Comparison of ENCODE assay signal across 8 mouse cellular contexts in genomic region chr1:93445111-93445821, GRCm38 (mm10). TPM values are rescaled to one million over a fixed set of nuclear protein-coding genes. Genes with fewer than 3 reads are reported as not detected.
DNase-seq lines count a peak whose midpoint lies in the region; ATAC-seq lines count a peak whose summit lies in the region.

No protein-coding gene starts in this region.

- WGBS in hindbrain, embryonic 12.5 days: under 1% methylated on average over 77 of the region's 84 CpGs

- no peaks in the 10 kb centered on the region for H3K9me3 ChIP-seq in hindbrain, embryonic 12.5 days (replicated peaks)

- H3K4me1 ChIP-seq in hindbrain, embryonic 12.5 days: peaks cover 17% of the 10 kb centered on the region

- peak; percentile 73 for DNase-seq in MN1 (ENCODE audit: low spot score)
- DNase-seq in cerebellum, adult 9-11 months: peak; percentile 54
- DNase-seq in frontal cortex, postnatal 10 days (ENCODE audit: low spot score in 2 of 2): peak; percentile 32 to 63
- DNase-seq in layer of hippocampus, postnatal 14 days (ENCODE audit: low spot score in 2 of 2): peak; percentile 44 to 52
- DNase-seq in lung, postnatal 14 days: peak; percentile 85
- peak; percentile 88 for DNase-seq in ovary, postnatal 36 days (ENCODE audit: low spot score)
- peak; percentile 79 for DNase-seq in thymus, postnatal 25 days

- H3K27ac ChIP-seq in hindbrain, embryonic 12.5 days: peak overlapping the region; percentile 62

- ATAC-seq in hindbrain, embryonic 12.5 days (ENCODE audit: low FRiP score): peak; percentile 90

- H3K36me3 ChIP-seq in hindbrain, embryonic 12.5 days: 0 out of 2 replicates have a peak, but pooled peaks cover 7% of the 10 kb centered on the region

- peak overlapping the region; percentile 79 for H3K9ac ChIP-seq in hindbrain, embryonic 12.5 days

- peak overlapping the region; percentile 98 for H3K4me2 ChIP-seq in hindbrain, embryonic 12.5 days (replicated peaks)

- H3K27me3 ChIP-seq in hindbrain, embryonic 12.5 days: no peaks in the 10 kb centered on the region

- peak overlapping the region; percentile 88 for H3K4me3 ChIP-seq in hindbrain, embryonic 12.5 days

RNA-seq across cellular contexts. Expression of gene Hdlbp, which starts 33.3 kb away (rescaled TPM):
- polyA plus RNA-seq in hindbrain, embryonic 12.5 days (2016; fragmentation: Nextera tagmentation; extraction: Ambion mirVana): 111 and 123 TPM in 2 replicates
- 100 to 1,000 TPM; 146 to 155 TPM for total RNA-seq in layer of hippocampus, postnatal 14 days (2021)

Comparison
In these comparisons a context has a peak if more than half of its experiments do, and no peak if none do; other contexts are left out.
1. Peak in every context shown above with its lines: DNase-seq, ATAC-seq, H3K4me3 ChIP-seq and H3K27ac ChIP-seq.